In the genomic region with DNA sequence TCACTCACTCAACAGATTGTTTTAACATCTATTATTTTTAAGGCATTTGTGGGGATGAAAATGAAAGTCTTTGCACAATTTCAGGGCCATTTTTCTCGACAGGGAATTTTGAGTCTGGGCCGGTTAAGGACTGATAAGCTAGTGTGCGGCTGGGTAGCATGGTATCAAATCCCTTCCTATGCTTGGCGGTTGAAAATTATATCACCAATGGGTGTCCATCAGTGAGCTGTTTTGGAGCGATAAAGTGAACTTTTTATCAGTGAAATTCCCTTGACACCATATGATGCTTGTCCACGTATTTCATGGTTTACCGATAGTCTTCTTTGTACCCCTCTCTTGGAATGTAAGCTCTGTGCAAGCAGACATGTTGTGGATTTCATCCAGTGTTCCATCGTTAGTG, we compare ENCODE assay signal across 15 mouse cellular contexts.
"Had no signal": no experiment of that assay in that cellular context is flagged by ENCODE, and none has a peak within 500 bp of the region (broad histone marks: within the 10 kb centered on the region; RNA-seq: fewer than 3 reads in every experiment).

No protein-coding gene starts in this region.

- H3K4me1 ChIP-seq: limb, embryonic 15.5 days; midbrain, embryonic 10.5 days; neural tube, embryonic 13.5 days had no signal

- H3K4me2 ChIP-seq: limb, embryonic 15.5 days; lung, embryonic 14.5 days; neural tube, embryonic 13.5 days had no signal

- DNase-seq: kidney, postnatal 10 days; kidney, postnatal 4 days; lung, embryonic 14.5 days; lung, postnatal 10 days; lung, postnatal 4 days; midbrain, embryonic 14.5 days; retina, postnatal 1 day; right cerebral cortex, postnatal 14 days; thymus, postnatal 36 days had no signal

- ATAC-seq: inflammation-experienced regulatory T-cells, adult 6 months; intestine, postnatal 0 days had no signal

- H3K4me3 ChIP-seq: layer of hippocampus, adult 2 months; limb, embryonic 15.5 days; midbrain, embryonic 10.5 days; neural tube, embryonic 13.5 days had no signal

- H3K27ac ChIP-seq: layer of hippocampus, adult 2 months; limb, embryonic 15.5 days; midbrain, embryonic 10.5 days; neural tube, embryonic 13.5 days had no signal

- H3K36me3 ChIP-seq: limb, embryonic 15.5 days; midbrain, embryonic 10.5 days; neural tube, embryonic 13.5 days had no signal

- H3K9me3 ChIP-seq: limb, embryonic 15.5 days; midbrain, embryonic 10.5 days; neural tube, embryonic 13.5 days had no signal

- H3K27me3 ChIP-seq: limb, embryonic 15.5 days; neural tube, embryonic 13.5 days had no signal

- H3K9ac ChIP-seq: limb, embryonic 15.5 days; lung, embryonic 14.5 days; neural tube, embryonic 13.5 days had no signal
